Comparison of ENCODE assay signal across 30 mouse cellular contexts in the genomic region with DNA sequence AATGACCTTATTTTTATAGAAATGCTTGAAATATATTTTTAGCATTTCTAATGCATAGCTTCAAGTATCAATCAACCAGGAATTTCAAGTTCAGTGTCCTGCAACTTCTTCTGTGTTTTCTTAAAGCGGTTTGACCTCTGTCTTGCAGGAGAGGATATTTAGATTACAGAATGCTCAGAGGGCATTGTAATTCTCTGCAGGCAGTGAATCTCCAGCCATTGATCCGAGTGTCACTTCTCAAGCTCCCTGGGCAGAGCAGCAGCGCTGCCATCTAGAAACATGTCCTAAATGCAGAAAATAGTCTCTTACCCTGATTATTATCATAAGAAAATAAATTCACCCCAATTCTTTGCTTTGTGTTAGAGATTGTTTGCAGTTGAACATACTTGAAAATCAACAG.
A peak's percentile ranks its signal among the peaks of the same experiment; 100 is the strongest.
DNase-seq lines count a peak whose midpoint lies in the region; ATAC-seq and TF ChIP-seq lines count a peak whose summit lies in the region.
"Had no signal": no experiment of that assay in that cellular context is flagged by ENCODE, and none has a peak within 500 bp of the region (broad histone marks: within the 10 kb centered on the region; RNA-seq: fewer than 3 reads in every experiment).

No protein-coding gene starts in this region.

- H3K9ac ChIP-seq in hindbrain, postnatal 0 days (replicated peaks; ENCODE audit: low read length): no peak overlapping the region
- H3K9ac ChIP-seq in hindbrain, embryonic 13.5 days: no peak overlapping the region
- H3K9ac ChIP-seq in ES-E14 (ENCODE audit: insufficient read depth, low read depth, low read length, poor library complexity, severe bottlenecking): no peak overlapping the region
- H3K9ac ChIP-seq: forebrain, embryonic 12.5 days; hindbrain, embryonic 12.5 days; intestine, embryonic 15.5 days; limb, embryonic 15.5 days; liver, embryonic 13.5 days; stomach, embryonic 15.5 days had no signal

- H3K27me3 ChIP-seq in hindbrain, postnatal 0 days (ENCODE audit: insufficient read depth, low read length): no peaks in the 10 kb centered on the region
- no peaks in the 10 kb centered on the region for H3K27me3 ChIP-seq in hindbrain, embryonic 13.5 days
- H3K27me3 ChIP-seq: forebrain, embryonic 12.5 days; hindbrain, embryonic 12.5 days; intestine, embryonic 15.5 days; limb, embryonic 15.5 days; liver, embryonic 13.5 days; stomach, embryonic 15.5 days had no signal

- H3K27ac ChIP-seq in hindbrain, postnatal 0 days: no peak overlapping the region
- H3K27ac ChIP-seq in hindbrain, embryonic 13.5 days: no peak overlapping the region; the same call in 1 of the 2 replicates
- H3K27ac ChIP-seq in ES-E14 (ENCODE audit: insufficient read depth, low read depth, low read length, poor library complexity, severe bottlenecking): no peak overlapping the region
- H3K27ac ChIP-seq: forebrain, embryonic 12.5 days; hindbrain, embryonic 12.5 days; intestine, embryonic 15.5 days; kidney, postnatal 0 days; limb, embryonic 10.5 days; limb, embryonic 15.5 days; liver, embryonic 13.5 days; stomach, embryonic 15.5 days had no signal

- no peaks in the 10 kb centered on the region for H3K36me3 ChIP-seq in hindbrain, postnatal 0 days (ENCODE audit: insufficient read depth, low read length)
- H3K36me3 ChIP-seq in hindbrain, embryonic 13.5 days: no peaks in the 10 kb centered on the region
- H3K36me3 ChIP-seq in ES-E14 (ENCODE audit: control insufficient read depth, insufficient read depth, low read length, poor library complexity, severe bottlenecking): no peaks in the 10 kb centered on the region
- H3K36me3 ChIP-seq: forebrain, embryonic 12.5 days; G1E; hindbrain, embryonic 12.5 days; intestine, embryonic 15.5 days; limb, embryonic 10.5 days; limb, embryonic 15.5 days; liver, embryonic 13.5 days; stomach, embryonic 15.5 days had no signal

- no peak for TF ChIP-seq CTCF in hindbrain, postnatal 0 days (IDR thresholded peaks at IDR 0.05; ENCODE audit: low read depth)

- peak; percentile 8 for DNase-seq in hindbrain, postnatal 0 days (ENCODE audit: low spot score)
- DNase-seq in ES-E14 (ENCODE audit: low read depth, low spot score) (peak; percentile 13), WW6 (ENCODE audit: low read depth, low spot score) (peak; percentile 1)
- peak; percentile 12 for DNase-seq in mesoderm, embryonic 11.5 days (ENCODE audit: low read depth, low spot score)
- DNase-seq in gastrocnemius, adult 18-20 months (ENCODE audit: low spot score): no peak
- DNase-seq in testis, postnatal 14 days (ENCODE audit: low spot score): no peak
- DNase-seq in right cerebral cortex, postnatal 14 days: no peak
- DNase-seq: adrenal gland, postnatal 25 days; B cell, adult 2 months; cerebellum, adult 2 months; cerebellum, postnatal 14 days; gastrocnemius, postnatal 14 days; heart, postnatal 14 days; kidney, adult 8-10 months; kidney, postnatal 4 days; liver, embryonic 13.5 days; lung, adult 18-20 months; lung, postnatal 4 days; thymus, postnatal 14 days had no signal

- no peaks in the 10 kb centered on the region for H3K4me1 ChIP-seq in hindbrain, postnatal 0 days (ENCODE audit: insufficient read depth, low read length)
- peaks cover 5% of the 10 kb centered on the region for H3K4me1 ChIP-seq in hindbrain, embryonic 13.5 days (replicated peaks)
- H3K4me1 ChIP-seq in ES-E14 (ENCODE audit: control insufficient read depth in 2 of 2, insufficient read depth in 2 of 2, low read length in 2 of 2, poor library complexity in 1 of 2): no peaks in the 10 kb centered on the region
- H3K4me1 ChIP-seq: forebrain, embryonic 12.5 days; intestine, embryonic 15.5 days; limb, embryonic 10.5 days; limb, embryonic 15.5 days; liver, embryonic 13.5 days; stomach, embryonic 15.5 days had no signal

- no peak overlapping the region for H3K4me2 ChIP-seq in hindbrain, postnatal 0 days (ENCODE audit: low read depth, low read length)
- H3K4me2 ChIP-seq in hindbrain, embryonic 13.5 days: no peak overlapping the region
- H3K4me2 ChIP-seq: forebrain, embryonic 12.5 days; hindbrain, embryonic 12.5 days; intestine, embryonic 15.5 days; limb, embryonic 15.5 days; liver, embryonic 13.5 days; stomach, embryonic 15.5 days had no signal

- 5% methylated on average over 3 of the region's 3 CpGs for WGBS in hindbrain, postnatal 0 days
- WGBS in hindbrain, embryonic 13.5 days: 11% methylated on average over 3 of the region's 3 CpGs

- ATAC-seq in hindbrain, postnatal 0 days: no peak
- no peak for ATAC-seq in hindbrain, embryonic 13.5 days (ENCODE audit: low FRiP score)
- ATAC-seq: intestine, embryonic 15.5 days; lung, postnatal 0 days had no signal

- H3K4me3 ChIP-seq in hindbrain, postnatal 0 days (ENCODE audit: low read length): no peak overlapping the region
- no peak overlapping the region for H3K4me3 ChIP-seq in hindbrain, embryonic 13.5 days
- no peak overlapping the region for H3K4me3 ChIP-seq in ES-E14 (ENCODE audit: insufficient read depth in 1 of 2, low read depth in 1 of 2, low read length in 2 of 2, poor library complexity in 1 of 2, severe bottlenecking in 1 of 2)
- H3K4me3 ChIP-seq: erythroblast, embryonic 14.5 days; forebrain, embryonic 12.5 days; hindbrain, embryonic 12.5 days; intestine, embryonic 15.5 days; limb, embryonic 10.5 days; limb, embryonic 15.5 days; liver, embryonic 13.5 days; stomach, embryonic 15.5 days had no signal

- no peaks in the 10 kb centered on the region for H3K9me3 ChIP-seq in hindbrain, postnatal 0 days (ENCODE audit: low read length)
- no peaks in the 10 kb centered on the region for H3K9me3 ChIP-seq in hindbrain, embryonic 13.5 days
- no peaks in the 10 kb centered on the region for H3K9me3 ChIP-seq in ES-E14 (ENCODE audit: control insufficient read depth, insufficient read depth, low read depth, low read length)
- H3K9me3 ChIP-seq: forebrain, embryonic 12.5 days; G1E; hindbrain, embryonic 12.5 days; intestine, embryonic 15.5 days; limb, embryonic 10.5 days; limb, embryonic 15.5 days; liver, embryonic 13.5 days; stomach, embryonic 15.5 days had no signal

- in situ Hi-C loops in ES-E14 (cut with MboI; ENCODE audit: low sequenced_read_pairs in 2 of 2, unreplicated experiment in 2 of 2): no loop called here

TF ChIP-seq in ES-E14, 5 proteins besides CTCF, POLR2A, EP300 and RAD21:
- no peak for TF ChIP-seq MAFK (IDR thresholded peaks at IDR 0.05; ENCODE audit: insufficient read depth, low read depth, low read length)
- TF ChIP-seq ZC3H11A (IDR thresholded peaks at IDR 0.05; ENCODE audit: borderline replicate concordance, low read depth, low read length): no peak
- no peak for TF ChIP-seq HCFC1 (IDR thresholded peaks at IDR 0.05; ENCODE audit: borderline replicate concordance, insufficient read depth, low read length)
- TF ChIP-seq CHD2 (IDR thresholded peaks at IDR 0.05; ENCODE audit: low read depth, low read length): no peak
- TF ChIP-seq ZNF384 (IDR thresholded peaks at IDR 0.05; ENCODE audit: low read depth, low read length): no peak

Comparison
In these comparisons a context has a peak if more than half of its experiments do, and no peak if none do; other contexts are left out.
1. DNase-seq: peak in hindbrain, postnatal 0 days (single experiment), ES-E14 (single experiment), WW6 (single experiment) and mesoderm, embryonic 11.5 days (single experiment); none in gastrocnemius, adult 18-20 months (single experiment), testis, postnatal 14 days (single experiment) and right cerebral cortex, postnatal 14 days (single experiment).